Comparison of ENCODE assay signal across 27 mouse cellular contexts in the genomic region with DNA sequence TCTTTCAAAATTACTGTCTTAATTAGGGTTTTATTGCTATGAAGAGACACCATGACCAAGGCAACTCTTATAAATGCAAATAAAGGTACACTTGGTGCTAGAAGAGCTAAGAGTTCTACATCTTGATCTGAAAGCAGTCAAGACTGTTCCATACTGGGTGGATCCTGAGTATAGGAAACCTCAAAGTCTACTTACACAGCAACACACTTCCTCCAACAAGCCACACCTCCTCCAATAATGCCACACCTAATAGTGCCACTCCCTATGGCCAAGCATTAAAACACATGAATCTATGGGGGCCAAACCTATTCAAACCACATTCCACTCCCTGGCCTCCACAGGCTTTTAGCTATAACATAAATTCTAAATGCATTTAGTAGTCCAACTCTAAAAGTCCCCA. TPM values are rescaled to one million over a fixed set of nuclear protein-coding genes. Genes with fewer than 3 reads are reported as not detected.
DNase-seq lines count a peak whose midpoint lies in the region; ATAC-seq and TF ChIP-seq lines count a peak whose summit lies in the region.
"Had no signal": no experiment of that assay in that cellular context is flagged by ENCODE, and none has a peak within 500 bp of the region (broad histone marks: within the 10 kb centered on the region; RNA-seq: fewer than 3 reads in every experiment).

No protein-coding gene starts in this region.

- H3K27ac ChIP-seq in MEL (ENCODE audit: control insufficient read depth, low read depth, low read length), result peak overlapping the region; percentile 38; the same call in 1 of the 2 replicates
- H3K27ac ChIP-seq: embryonic facial prominence, embryonic 13.5 days; forebrain, embryonic 13.5 days; gastrocnemius, adult 2 months; heart, embryonic 13.5 days; hindbrain, embryonic 12.5 days had no signal

- no peak for TF ChIP-seq CTCF in MEL (IDR thresholded peaks at IDR 0.05 in 2 of 3, conservative IDR thresholded peaks at IDR 0.05 in 1 of 3; ENCODE audit: control insufficient read depth in 1 of 3, insufficient read depth in 1 of 3, low read depth in 2 of 3, low read length in 3 of 3, poor library complexity in 1 of 3, severe bottlenecking in 1 of 3)

- ATAC-seq in common myeloid progenitor, adult 5-6 weeks (replicated peaks; ENCODE audit: low read depth, poor library complexity, severe bottlenecking), result 0 out of 2 replicates have a peak, but pooled peaks have one; percentile 47
- 0 out of 2 replicates have a peak, but pooled peaks have one; percentile 38 for ATAC-seq in megakaryocyte, adult 5-6 weeks (ENCODE audit: poor library complexity, severe bottlenecking)
- ATAC-seq: forebrain, embryonic 13.5 days; forebrain, postnatal 0 days; hindbrain, embryonic 16.5 days; inflammation-experienced regulatory T-cells, adult 6 months had no signal

- H3K4me1 ChIP-seq in MEL (ENCODE audit: control insufficient read depth in 1 of 2, insufficient read depth in 2 of 2, low read length in 2 of 2), result peaks cover 20 to 22% of the 10 kb centered on the region in 2 experiments
- H3K4me1 ChIP-seq: embryonic facial prominence, embryonic 13.5 days; forebrain, embryonic 13.5 days; heart, embryonic 13.5 days; hindbrain, embryonic 12.5 days had no signal

- 0 out of 4 replicates have a peak, but pooled peaks of 1 of the 2 experiments have one; percentile 15 for TF ChIP-seq EP300 in MEL (IDR thresholded peaks at IDR 0.05; ENCODE audit: low read depth in 1 of 2, low read length in 2 of 2)

- no peak for TF ChIP-seq POLR2A in MEL (IDR thresholded peaks at IDR 0.05; ENCODE audit: control insufficient read depth in 1 of 2, insufficient read depth in 1 of 2, low read depth in 1 of 2, low read length in 2 of 2, poor library complexity in 1 of 2)

- no peak for TF ChIP-seq RAD21 in MEL (IDR thresholded peaks at IDR 0.05; ENCODE audit: low read depth, low read length)

- no peaks in the 10 kb centered on the region for H3K9me3 ChIP-seq in MEL (replicated peaks; ENCODE audit: insufficient read depth, low read length)
- H3K9me3 ChIP-seq: embryonic facial prominence, embryonic 13.5 days; forebrain, embryonic 13.5 days; heart, embryonic 13.5 days; hindbrain, embryonic 12.5 days had no signal

- no peak overlapping the region for H3K9ac ChIP-seq in MEL (ENCODE audit: control insufficient read depth, low read depth, low read length, poor library complexity, severe bottlenecking)
- H3K9ac ChIP-seq: embryonic facial prominence, embryonic 13.5 days; forebrain, embryonic 13.5 days; forebrain, postnatal 0 days; heart, embryonic 13.5 days; hindbrain, embryonic 12.5 days had no signal

- no peaks in the 10 kb centered on the region for H3K27me3 ChIP-seq in MEL (ENCODE audit: control insufficient read depth in 1 of 2, insufficient read depth in 2 of 2, low read length in 2 of 2)
- H3K27me3 ChIP-seq: embryonic facial prominence, embryonic 13.5 days; forebrain, embryonic 13.5 days; heart, embryonic 13.5 days; hindbrain, embryonic 12.5 days had no signal

- no peaks in the 10 kb centered on the region for H3K79me2 ChIP-seq in MEL (ENCODE audit: control insufficient read depth, insufficient read depth, low read length, poor library complexity)

- DNase-seq in MEL (ENCODE audit: low read depth, low spot score), result peak; percentile 82
- peak; percentile 53 for DNase-seq in large intestine, adult 2 months (ENCODE audit: low read depth, low spot score)
- no peak for DNase-seq in B cell, adult 2 months
- no peak for DNase-seq in heart, postnatal 4 days
- DNase-seq in cerebellum, postnatal 36 days, result no peak
- DNase-seq: adrenal gland, adult 2 months; cerebellum, adult 11 months; cerebellum, adult 8-10 months; cerebellum, postnatal 14 days; forebrain, postnatal 0 days; gastrocnemius, adult 2 months; gastrocnemius, postnatal 25 days; heart, postnatal 36 days had no signal

- peaks cover 48 to 60% of the 10 kb centered on the region in 2 experiments for H3K36me3 ChIP-seq in MEL (ENCODE audit: control insufficient read depth in 1 of 2, insufficient read depth in 2 of 2, low read length in 2 of 2)

- H3K4me3 ChIP-seq in MEL (ENCODE audit: control insufficient read depth in 1 of 2, insufficient read depth in 1 of 2, low read depth in 2 of 2, low read length in 2 of 2), result no peak overlapping the region
- H3K4me3 ChIP-seq: embryonic facial prominence, embryonic 13.5 days; forebrain, embryonic 13.5 days; gastrocnemius, adult 2 months; heart, embryonic 13.5 days; hindbrain, embryonic 12.5 days had no signal

TF ChIP-seq in MEL, 35 proteins besides CTCF, POLR2A, EP300 and RAD21:
- TF ChIP-seq ETS1 (IDR thresholded peaks at IDR 0.05; ENCODE audit: low read depth, low read length), result 0 out of 2 replicates have a peak, but pooled peaks have one; percentile 17
- peak; percentile 58 for TF ChIP-seq MYC (IDR thresholded peaks at IDR 0.05; ENCODE audit: low read depth, low read length)
- no peak for TF ChIP-seq TBP (IDR thresholded peaks at IDR 0.05; ENCODE audit: low read depth, low read length)
- peak; percentile 35; the same call in 1 of the 2 replicates for TF ChIP-seq SIN3A (IDR thresholded peaks at IDR 0.05; ENCODE audit: low read length)
- no peak for TF ChIP-seq NELFE (IDR thresholded peaks at IDR 0.05; ENCODE audit: low read depth, low read length)

RNA-seq across cellular contexts. Expression of gene Mpv17, which starts 8.4 kb away (rescaled TPM):
- 25.4 and 25.8 TPM in 2 replicates for total RNA-seq in MEL (2012; rRNA removed)
- 10 to 100 TPM in 1 of 2 experiments, not detected in 1; 49.9 TPM for polyA plus RNA-seq in MEL (2012; ENCODE audit: insufficient read depth in 1 of 2, insufficient read length in 2 of 2, low read depth in 1 of 2, low replicate concordance in 2 of 2, missing spikeins in 1 of 2)
- total RNA-seq in common myeloid progenitor, adult 5-6 weeks (2017), result 22.0 TPM in 2 replicates
- polyA plus RNA-seq in large intestine, adult 2 months (2012; rRNA removed), result 46.8 and 47.5 TPM in 2 replicates
- 30.3 and 40.5 TPM in 2 replicates for total RNA-seq in megakaryocyte, adult 5-6 weeks (2015)
- total RNA-seq in megakaryocyte, adult 5-6 weeks (2017), result 26.1 and 27.0 TPM in 2 replicates
- 10 to 100 TPM; 50.1 to 50.8 TPM for total RNA-seq in heart, postnatal 4 days (2021)

RNA-seq across cellular contexts. Expression of gene Gm29609, which starts 17.2 kb away (rescaled TPM):
- total RNA-seq in MEL (2012; rRNA removed), result 5.0 and 5.8 TPM in 2 replicates
- 1 to 10 TPM in 1 of 2 experiments, not detected in 1; 6.4 TPM for polyA plus RNA-seq in MEL (2012; ENCODE audit: insufficient read depth in 1 of 2, insufficient read length in 2 of 2, low read depth in 1 of 2, low replicate concordance in 2 of 2, missing spikeins in 1 of 2)
- 2.5 TPM in 1 of 2 replicates, not detected in the other for total RNA-seq in common myeloid progenitor, adult 5-6 weeks (2017)
- 0.38 and 0.71 TPM in 2 replicates for polyA plus RNA-seq in large intestine, adult 2 months (2012; rRNA removed)
- total RNA-seq in megakaryocyte, adult 5-6 weeks (2015), result 0.22 and 1.3 TPM in 2 replicates
- 0.29 TPM in 1 of 2 replicates, not detected in the other for total RNA-seq in megakaryocyte, adult 5-6 weeks (2017)
- total RNA-seq in heart, postnatal 4 days (2021), result 1 to 10 TPM in 1 of 2 experiments, under 1 TPM in 1; 0.86 to 1.1 TPM

RNA-seq across cellular contexts. Expression of gene Gtf3c2, which starts 17.5 kb away (rescaled TPM):
- total RNA-seq in MEL (2012; rRNA removed), result 46.7 and 50.9 TPM in 2 replicates
- 100 to 1,000 TPM in 1 of 2 experiments, not detected in 1; 129 TPM for polyA plus RNA-seq in MEL (2012; ENCODE audit: insufficient read depth in 1 of 2, insufficient read length in 2 of 2, low read depth in 1 of 2, low replicate concordance in 2 of 2, missing spikeins in 1 of 2)
- total RNA-seq in common myeloid progenitor, adult 5-6 weeks (2017), result 55.5 and 83.8 TPM in 2 replicates
- 46.9 and 53.6 TPM in 2 replicates for polyA plus RNA-seq in large intestine, adult 2 months (2012; rRNA removed)
- total RNA-seq in megakaryocyte, adult 5-6 weeks (2015), result 58.8 and 63.2 TPM in 2 replicates
- 43.0 and 43.1 TPM in 2 replicates for total RNA-seq in megakaryocyte, adult 5-6 weeks (2017)
- total RNA-seq in heart, postnatal 4 days (2021), result 10 to 100 TPM; 47.3 to 55.7 TPM

RNA-seq across cellular contexts. Expression of gene Ucn, which starts 23.8 kb away (rescaled TPM):
- total RNA-seq in MEL (2012; rRNA removed), result not detected in 2 replicates
- polyA plus RNA-seq in MEL (2012; ENCODE audit: insufficient read depth in 1 of 2, insufficient read length in 2 of 2, low read depth in 1 of 2, low replicate concordance in 2 of 2, missing spikeins in 1 of 2), result not detected
- not detected in 2 replicates for total RNA-seq in common myeloid progenitor, adult 5-6 weeks (2017)
- polyA plus RNA-seq in large intestine, adult 2 months (2012; rRNA removed), result not detected in 2 replicates
- not detected in 2 replicates for total RNA-seq in megakaryocyte, adult 5-6 weeks (2015)
- not detected in 2 replicates for total RNA-seq in megakaryocyte, adult 5-6 weeks (2017)
- total RNA-seq in heart, postnatal 4 days (2021), result not detected
- total RNA-seq: adrenal gland, adult 2 months; adrenal gland, postnatal 4 days; forebrain, postnatal 0 days; gastrocnemius, adult 2 months; gastrocnemius, postnatal 25 days; granulocyte monocyte progenitor cell, adult 5-6 weeks; heart, adult 8-10 months; heart, postnatal 36 days had no signal
- polyA plus RNA-seq: adrenal gland, adult 2 months; brain, embryonic 14.5 days; C2C12; embryonic facial prominence, embryonic 13.5 days; forebrain, embryonic 13.5 days; forebrain, postnatal 0 days; heart, embryonic 13.5 days; heart, postnatal 0 days; hindbrain, embryonic 12.5 days; hindbrain, embryonic 16.5 days; inflammation-experienced regulatory T-cells, adult 6 months had no signal

RNA-seq across cellular contexts. Expression of gene Snx17, which starts 30.6 kb away (rescaled TPM):
- 67.3 and 85.1 TPM in 2 replicates for total RNA-seq in MEL (2012; rRNA removed)
- polyA plus RNA-seq in MEL (2012; ENCODE audit: insufficient read depth in 1 of 2, insufficient read length in 2 of 2, low read depth in 1 of 2, low replicate concordance in 2 of 2, missing spikeins in 1 of 2), result 10 to 100 TPM in 1 of 2 experiments, not detected in 1; 85.6 TPM
- total RNA-seq in common myeloid progenitor, adult 5-6 weeks (2017), result 38.3 and 46.8 TPM in 2 replicates
- 73.2 and 81.2 TPM in 2 replicates for polyA plus RNA-seq in large intestine, adult 2 months (2012; rRNA removed)
- 52.3 and 65.5 TPM in 2 replicates for total RNA-seq in megakaryocyte, adult 5-6 weeks (2015)
- total RNA-seq in megakaryocyte, adult 5-6 weeks (2017), result 33.4 and 45.2 TPM in 2 replicates
- 10 to 100 TPM; 88.3 to 88.7 TPM for total RNA-seq in heart, postnatal 4 days (2021)

Comparison
In these comparisons a context has a peak if more than half of its experiments do, and no peak if none do; other contexts are left out.
1. DNase-seq: peak in MEL (single experiment) and large intestine, adult 2 months (single experiment); none in B cell, adult 2 months (0 of 2), heart, postnatal 4 days (single experiment) and cerebellum, postnatal 36 days (0 of 2).